ENCODE assay signal across 8 mouse cellular contexts in genomic region chr19:21272655-21273284, GRCm38 (mm10). TPM values are rescaled to one million over a fixed set of nuclear protein-coding genes. Genes with fewer than 3 reads are reported as not detected.
DNase-seq lines count a peak whose midpoint lies in the region; ATAC-seq lines count a peak whose summit lies in the region.

No protein-coding gene starts in this region.

- H3K27ac ChIP-seq in embryonic facial prominence, embryonic 12.5 days, result peak overlapping the region; percentile 100
- peak overlapping the region; percentile 100 for H3K27ac ChIP-seq in limb, embryonic 13.5 days
- peak overlapping the region; percentile 100 for H3K27ac ChIP-seq in midbrain, embryonic 14.5 days (replicated peaks; ENCODE audit: low read depth, low read length)

- ATAC-seq in monocyte, adult 5-6 weeks (replicated peaks; ENCODE audit: insufficient number of reproducible peaks, low FRiP score, low TSS enrichment, poor library complexity, severe bottlenecking), result no peak
- peak; percentile 67 for ATAC-seq in embryonic facial prominence, embryonic 12.5 days (ENCODE audit: insufficient number of reproducible peaks, insufficient read depth, low FRiP score, low TSS enrichment)
- ATAC-seq in limb, embryonic 13.5 days (ENCODE audit: low FRiP score, low read depth), result peak; percentile 18
- ATAC-seq in midbrain, embryonic 14.5 days (ENCODE audit: low FRiP score, low TSS enrichment), result no peak; the same call in 1 of the 2 replicates

- no peaks in the 10 kb centered on the region for H3K9me3 ChIP-seq in embryonic facial prominence, embryonic 12.5 days
- H3K9me3 ChIP-seq in limb, embryonic 13.5 days, result no peaks in the 10 kb centered on the region
- H3K9me3 ChIP-seq in midbrain, embryonic 14.5 days (ENCODE audit: control insufficient read depth, low read length), result no peaks in the 10 kb centered on the region

- peak overlapping the region; percentile 100 for H3K9ac ChIP-seq in embryonic facial prominence, embryonic 12.5 days
- peak overlapping the region; percentile 99 for H3K9ac ChIP-seq in limb, embryonic 13.5 days
- H3K9ac ChIP-seq in midbrain, embryonic 14.5 days (replicated peaks; ENCODE audit: low read length), result peak overlapping the region; percentile 100

- no peaks in the 10 kb centered on the region for H3K27me3 ChIP-seq in embryonic facial prominence, embryonic 12.5 days
- H3K27me3 ChIP-seq in limb, embryonic 13.5 days, result no peaks in the 10 kb centered on the region
- no peaks in the 10 kb centered on the region for H3K27me3 ChIP-seq in midbrain, embryonic 14.5 days (ENCODE audit: control insufficient read depth, insufficient read depth, low read length)

- H3K36me3 ChIP-seq in embryonic facial prominence, embryonic 12.5 days, result peaks cover 13% of the 10 kb centered on the region
- peaks cover 13% of the 10 kb centered on the region for H3K36me3 ChIP-seq in limb, embryonic 13.5 days
- peaks cover 13% of the 10 kb centered on the region for H3K36me3 ChIP-seq in midbrain, embryonic 14.5 days (ENCODE audit: control insufficient read depth, insufficient read depth, low read length)

- peaks cover 8% of the 10 kb centered on the region for H3K4me1 ChIP-seq in embryonic facial prominence, embryonic 12.5 days
- H3K4me1 ChIP-seq in limb, embryonic 13.5 days, result peaks cover 22% of the 10 kb centered on the region
- H3K4me1 ChIP-seq in midbrain, embryonic 14.5 days (ENCODE audit: control insufficient read depth, insufficient read depth, low read length), result peaks cover 20% of the 10 kb centered on the region

- H3K4me2 ChIP-seq in embryonic facial prominence, embryonic 12.5 days (replicated peaks), result peak overlapping the region; percentile 78
- peak overlapping the region; percentile 76 for H3K4me2 ChIP-seq in limb, embryonic 13.5 days (replicated peaks)
- peak overlapping the region; percentile 68 for H3K4me2 ChIP-seq in midbrain, embryonic 14.5 days (ENCODE audit: low read length)

- H3K4me3 ChIP-seq in embryonic facial prominence, embryonic 12.5 days, result peak overlapping the region; percentile 94
- peak overlapping the region; percentile 95 for H3K4me3 ChIP-seq in limb, embryonic 13.5 days
- peak overlapping the region; percentile 93 for H3K4me3 ChIP-seq in midbrain, embryonic 14.5 days (replicated peaks; ENCODE audit: low read depth, low read length)

- peak; percentile 21 to 42 for DNase-seq in monocyte, adult 2 months (ENCODE audit: low read depth in 1 of 2, low spot score in 2 of 2)
- DNase-seq in heart, adult 18-20 months, result peak; percentile 75 to 77
- DNase-seq in kidney, adult 18-20 months, result peak; percentile 82
- DNase-seq in midbrain, embryonic 14.5 days, result peak; percentile 80
- peak; percentile 71 to 73 for DNase-seq in spleen, postnatal 36 days (ENCODE audit: low spot score in 2 of 2)

- under 1% methylated on average over 64 of the region's 66 CpGs for WGBS in embryonic facial prominence, embryonic 12.5 days
- WGBS in limb, embryonic 13.5 days, result under 1% methylated on average over 66 of the region's 66 CpGs
- under 1% methylated on average over 66 of the region's 66 CpGs for WGBS in midbrain, embryonic 14.5 days

RNA-seq across cellular contexts. Expression of gene Zfand5, which starts 0.7 kb away (rescaled TPM):
- total RNA-seq in monocyte, adult 5-6 weeks (2017), result 376 to 477 TPM (median 405 TPM) in 3 replicates
- polyA plus RNA-seq in embryonic facial prominence, embryonic 12.5 days (2016; fragmentation: Nextera tagmentation; extraction: Ambion mirVana), result 136 TPM in 2 replicates
- total RNA-seq in heart, adult 18-20 months (2021), result 100 to 1,000 TPM; 123 to 133 TPM
- polyA plus RNA-seq in limb, embryonic 13.5 days (2015; fragmentation: Nextera tagmentation; extraction: Ambion mirVana), result 94.9 and 100 TPM in 2 replicates
- polyA plus RNA-seq in midbrain, embryonic 14.5 days (2014; fragmentation: Nextera tagmentation; extraction: Ambion mirVana), result 199 and 225 TPM in 2 replicates

Comparison
In these comparisons a context has a peak if more than half of its experiments do, and no peak if none do; other contexts are left out.
1. DNase-seq: peak in every context shown above with its lines; median percentile 82 in kidney, adult 18-20 months; 80 in midbrain, embryonic 14.5 days; 76 in heart, adult 18-20 months; 72 in spleen, postnatal 36 days; 32 in monocyte, adult 2 months.
2. ATAC-seq: peak in embryonic facial prominence, embryonic 12.5 days (single experiment) and limb, embryonic 13.5 days (single experiment); none in monocyte, adult 5-6 weeks (single experiment) and midbrain, embryonic 14.5 days (single experiment).
3. Peak in every context shown above with its lines, with median percentiles within 50 percentile points of each other: H3K27ac ChIP-seq, H3K4me2 ChIP-seq, H3K4me3 ChIP-seq and H3K9ac ChIP-seq.